Mouse (Mus musculus): ENCODE results near the gene Calhm2.

The Calhm2 gene

DNA sequence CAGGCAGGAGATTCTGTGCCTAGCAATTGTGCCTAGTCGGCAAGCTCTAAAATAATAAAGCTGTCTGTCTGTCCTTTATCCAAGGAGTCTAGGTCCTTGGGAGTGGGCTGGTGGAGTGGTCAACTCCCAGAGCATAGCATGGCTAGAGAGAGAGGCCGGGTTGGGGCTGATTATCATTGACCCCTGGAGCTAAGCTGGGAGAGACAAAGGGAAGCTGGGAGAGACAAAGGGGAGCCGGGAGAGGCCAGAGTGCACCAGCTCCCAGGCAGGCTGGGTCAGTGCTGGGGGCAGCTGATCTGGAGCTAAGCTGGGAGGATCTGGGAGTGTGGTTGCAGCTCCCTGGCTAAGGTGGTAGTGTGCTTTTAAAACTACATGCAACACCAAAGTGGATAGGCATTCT, 28.7 kb upstream of the Calhm2 start:
- ChIA-PET CTCF (interaction anchor here (0.5 to 3.9 kb wide), 11 partner anchors 8 to 174 kb away, joined by 3 to 15 read pairs (median 3); partner anchors contain the start of gene Neurl1a (in 1 of the 4)), POLR2A (interaction anchor here in 3 of 4 experiments (0.6 to 3.1 kb wide), 9 partner anchors 15 to 671 kb away, joined by 3 to 16 read pairs (median 4); partner anchors contain the start of gene Pcgf6 (in 1 of the 3))

- POLR2A ChIA-PET: interaction anchor here in 2 of 4 experiments (0.6 to 1.4 kb wide), 2 partner anchors 72 to 693 kb away, joined by 4 to 5 read pairs; partner anchors contain the start of genes Pdcd11 (in 1 of the 2) and Usmg5 (in 1 of the 2)
- CTCF ChIA-PET: interaction anchor here in 1 of 4 experiments (1.1 to 1.4 kb wide), 2 partner anchors 40 to 42 kb away, joined by 4 to 9 read pairs; no protein-coding TSS in a partner anchor
Observed at GRCm38 (mm10) chr19:47163176-47163744, 25.2 kb upstream of the Calhm2 start.

DNA sequence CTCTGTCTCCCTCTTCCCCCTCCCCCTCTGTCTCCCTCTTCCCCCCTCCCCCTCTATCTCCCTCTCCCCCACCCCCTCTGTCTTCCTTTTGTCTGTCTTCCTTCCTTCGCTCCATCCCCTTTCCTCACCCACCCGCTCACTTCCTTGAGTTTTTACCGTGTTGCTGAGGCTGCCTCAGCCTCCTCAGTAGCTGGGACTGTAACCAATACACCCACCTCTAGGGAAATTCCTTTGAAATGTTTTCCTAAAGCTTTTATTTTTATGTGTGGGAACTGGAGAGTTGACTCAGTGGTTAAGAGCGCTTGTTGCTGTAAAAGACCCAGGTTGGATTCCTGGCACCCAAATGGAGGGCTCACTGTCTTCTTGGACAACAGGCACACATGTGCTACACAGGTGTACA, 23.6 kb upstream of the Calhm2 start:
- POLR2A ChIA-PET: interaction anchor here in 2 of 4 experiments (0.7 to 1.3 kb wide), 2 partner anchors 10 to 24 kb away, joined by 3 read pairs; partner anchors contain the start of gene Calhm2 (in 1 of the 2)
- CTCF ChIA-PET: no interaction called here

DNA sequence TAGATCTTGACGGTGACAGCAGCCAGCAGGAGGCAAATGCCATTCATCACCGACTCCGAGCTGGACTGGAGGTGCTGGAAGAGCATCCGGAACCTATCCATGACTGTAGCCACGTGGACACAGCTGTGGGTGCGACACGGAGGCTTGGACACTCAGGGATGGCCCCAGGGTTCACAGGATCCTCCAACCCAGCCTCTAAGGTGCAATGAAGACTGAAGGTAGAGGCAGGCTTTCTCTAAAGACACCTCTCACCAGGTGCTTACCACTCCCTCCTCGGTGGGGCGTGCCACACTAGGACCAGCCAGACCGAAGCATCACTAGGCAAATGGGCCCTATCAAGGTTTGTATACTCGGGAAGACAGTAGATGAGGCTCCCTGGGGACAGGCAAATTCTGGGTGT, 19.6 kb upstream of the Calhm2 start, which contains the start of gene Calhm3:
TSS of gene Calhm3 (minus strand) at position 101 of the 400 bp plus-strand sequence.
- ChIA-PET POLR2A (interaction anchor here in 1 of 4 experiments (1.0 kb wide), 1 partner anchor 143 kb away, joined by 3 read pairs; the partner anchor contains the start of genes Ina and Nt5c2), CTCF (interaction anchor here in 1 of 4 experiments (1.0 kb wide), 1 partner anchor 25 kb away, joined by 3 read pairs; no protein-coding TSS in a partner anchor)

GRCm38 (mm10) chr19:47153767-47154166, 15.7 kb upstream of the Calhm2 start:
- ChIA-PET CTCF (interaction anchor here (0.6 to 1.1 kb wide), 4 partner anchors 19 to 1050 kb away, joined by 3 read pairs; no protein-coding TSS in a partner anchor), POLR2A (interaction anchor here in 1 of 4 experiments (0.8 to 5.9 kb wide), 2 partner anchors 10 to 15 kb away, joined by 3 to 62 read pairs; partner anchors contain the start of genes Calhm1 and Calhm2)

DNA sequence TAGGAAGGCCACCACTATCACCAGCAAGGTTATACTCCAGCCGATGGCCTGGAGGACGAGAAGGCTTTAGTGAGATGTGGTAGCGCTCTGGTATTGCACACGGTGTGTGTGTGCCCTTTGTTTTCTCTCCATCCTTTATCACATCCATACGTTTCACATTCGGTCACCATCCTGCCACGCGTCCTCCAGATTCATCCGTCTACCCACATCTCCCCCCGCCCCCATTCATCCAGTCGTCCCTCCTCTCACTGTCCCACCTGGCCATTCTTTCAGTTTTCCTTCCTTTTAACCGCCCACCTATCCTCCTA, 13.9 kb upstream of the Calhm2 start:
- ChIA-PET CTCF (interaction anchor here in 2 of 4 experiments (1.0 to 3.7 kb wide), 5 partner anchors 12 to 29 kb away, joined by 5 to 15 read pairs (median 8); no protein-coding TSS in a partner anchor), POLR2A (interaction anchor here (0.7 to 5.9 kb wide), 12 partner anchors 10 to 462 kb away, joined by 3 to 62 read pairs (median 3); partner anchors contain the start of genes Taf5 (in 2 of the 4), Borcs7 (in 1 of the 4), Calhm2 (in 1 of the 4) and Pdcd11 (in 1 of the 4))

GRCm38 (mm10) chr19:47151332-47152061, 13.4 kb upstream of the Calhm2 start:
- ChIA-PET CTCF (interaction anchor here in 3 of 4 experiments (0.6 to 3.7 kb wide), 8 partner anchors 12 to 644 kb away, joined by 3 to 15 read pairs (median 7); no protein-coding TSS in a partner anchor), POLR2A (interaction anchor here (0.7 to 5.9 kb wide), 15 partner anchors 8 to 461 kb away, joined by 3 to 62 read pairs (median 3); partner anchors contain the start of genes Taf5 (in 3 of the 4), Borcs7 (in 1 of the 4), Calhm1 (in 1 of the 4) and Calhm2 (in 1 of the 4))

- ChIA-PET CTCF (interaction anchor here (0.6 to 3.7 kb wide), 17 partner anchors 11 to 719 kb away, joined by 3 to 15 read pairs (median 4); partner anchors contain the start of genes Calhm2 (in 1 of the 4) and Neurl1a (in 1 of the 4)), POLR2A (interaction anchor here (0.6 to 5.9 kb wide), 26 partner anchors 9 to 596 kb away, joined by 3 to 62 read pairs (median 4); partner anchors contain the start of genes Neurl1a (in 2 of the 4), Taf5 (in 2 of the 4), Calhm2 (in 1 of the 4) and Pcgf6 (in 1 of the 4))
Observed at GRCm38 (mm10) chr19:47149854-47150253, 11.8 kb upstream of the Calhm2 start.

DNA sequence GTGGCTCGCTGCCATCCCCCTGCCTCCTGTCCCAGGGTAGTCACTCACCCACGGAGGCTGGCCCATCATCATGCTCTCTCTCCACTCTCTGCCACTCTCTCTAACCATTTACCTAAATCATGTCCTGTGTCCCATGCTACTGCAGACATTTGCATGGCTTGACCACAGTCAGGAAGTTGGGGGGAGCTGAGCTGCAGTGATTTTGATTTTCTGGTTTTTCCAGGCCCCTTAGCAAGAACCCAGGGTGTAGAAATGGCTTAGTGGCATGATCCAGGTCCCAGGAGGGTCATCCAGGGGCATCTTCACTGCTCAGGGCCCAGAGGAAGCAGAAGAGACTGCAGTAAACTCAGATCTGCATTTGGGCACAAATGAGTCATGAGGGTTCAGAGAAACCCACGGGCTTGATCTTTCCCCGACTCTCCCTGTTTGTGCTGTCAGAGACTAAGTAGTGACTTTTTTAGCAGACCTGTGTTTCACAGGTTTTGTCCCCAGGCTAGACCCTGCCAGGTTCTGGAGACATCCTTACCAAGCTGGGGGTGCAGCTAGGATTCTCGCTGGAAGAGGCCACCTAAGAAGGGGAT, 10.3 kb upstream of the Calhm2 start:
- POLR2A ChIA-PET: interaction anchor here in 2 of 4 experiments (0.8 to 5.9 kb wide), 7 partner anchors 9 to 81 kb away, joined by 3 to 62 read pairs (median 4); partner anchors contain the start of genes Calhm2 (in 1 of the 2), Pdcd11 (in 1 of the 2), Taf5 (in 1 of the 2) and Usmg5 (in 1 of the 2)
- CTCF ChIA-PET: interaction anchor here in 3 of 4 experiments (0.6 to 3.7 kb wide), 6 partner anchors 10 to 553 kb away, joined by 3 to 15 read pairs (median 6); partner anchors contain the start of gene Calhm2 (in 1 of the 3)

DNA sequence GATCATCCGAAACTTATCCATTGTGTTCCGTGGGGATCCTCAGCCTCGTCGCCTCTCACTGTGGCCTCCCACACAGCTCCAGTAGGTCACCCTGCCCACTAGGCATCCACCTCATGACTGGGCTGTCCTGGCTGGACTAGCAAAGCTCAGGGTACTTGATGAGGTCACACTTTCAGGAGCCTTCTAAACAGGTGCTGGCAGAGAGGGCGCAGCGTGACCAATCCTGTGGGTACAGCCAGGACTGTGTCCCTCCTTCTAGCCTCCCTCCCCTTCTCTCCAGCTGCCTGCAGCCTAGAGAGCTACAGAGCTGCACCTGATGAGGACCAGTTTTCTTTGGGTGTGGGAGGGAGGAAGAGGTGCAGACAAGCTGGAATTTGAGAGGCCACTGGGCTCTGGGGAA, 6.1 kb upstream of the Calhm2 start, which contains the start of gene Calhm1:
TSS of gene Calhm1 (minus strand) at position 101 of the 400 bp plus-strand sequence.
- ChIA-PET CTCF (interaction anchor here in 2 of 4 experiments (1.0 to 2.1 kb wide), 3 partner anchors 21 to 25 kb away, joined by 3 to 6 read pairs (median 6); no protein-coding TSS in a partner anchor), POLR2A (interaction anchor here in 2 of 4 experiments (0.7 to 1.5 kb wide), 5 partner anchors 7 to 77 kb away, joined by 3 to 7 read pairs (median 4); partner anchors contain the start of gene Taf5 (in 2 of the 2))

- CTCF ChIA-PET: interaction anchor here in 1 of 4 experiments (0.7 kb wide), 1 partner anchor 173 kb away, joined by 3 read pairs; no protein-coding TSS in a partner anchor
Observed at GRCm38 (mm10) chr19:47142438-47142837, 4.3 kb upstream of the Calhm2 start.

GRCm38 (mm10) chr19:47139611-47140010, 1.5 kb upstream of the Calhm2 start:
- POLR2A ChIA-PET: interaction anchor here in 2 of 4 experiments (0.8 to 5.5 kb wide), 13 partner anchors 7 to 124 kb away, joined by 3 to 62 read pairs (median 4); partner anchors contain the start of genes Taf5 (in 2 of the 2), Neurl1a (in 1 of the 2), Nt5c2 (in 1 of the 2) and Pcgf6 (in 1 of the 2)
- CTCF ChIA-PET: interaction anchor here (0.6 to 3.4 kb wide), 13 partner anchors 9 to 607 kb away, joined by 3 to 15 read pairs (median 5); no protein-coding TSS in a partner anchor

More at GRCm38 (mm10) chr19:47142438-47142837, 4.3 kb upstream of the Calhm2 start:
- POLR2A ChIA-PET: interaction anchor here in 1 of 4 experiments (1.1 kb wide), 1 partner anchor 11 kb away, joined by 3 read pairs; no protein-coding TSS in a partner anchor

DNA sequence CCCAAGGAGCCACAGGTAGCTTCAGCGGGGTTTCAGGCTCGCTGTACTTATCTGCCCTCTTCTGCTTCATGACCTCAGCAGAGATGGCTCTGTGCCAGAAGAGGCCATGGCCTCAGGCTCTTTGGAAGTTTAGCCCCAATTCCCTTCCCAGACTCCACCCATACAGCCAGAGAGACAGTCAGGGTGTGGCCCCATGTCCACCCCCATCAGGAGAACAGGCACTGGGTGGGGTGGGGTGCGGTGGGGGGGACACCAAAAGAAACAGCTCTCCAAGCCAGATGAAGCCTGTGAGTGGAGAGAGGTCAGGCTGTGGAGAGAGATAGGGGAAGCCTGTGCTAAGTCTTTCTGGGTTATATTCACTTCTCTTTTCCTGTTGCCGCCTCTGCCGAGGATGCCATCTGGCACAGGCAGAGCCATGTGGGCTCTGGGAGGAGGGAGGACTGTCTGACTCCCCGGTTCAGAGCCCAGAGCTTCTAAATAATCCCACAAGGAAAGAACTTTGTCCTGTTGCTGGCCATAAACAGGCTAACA, 978 bp downstream of the Calhm2 start:
- POLR2A ChIA-PET: interaction anchor here in 3 of 4 experiments (0.7 to 5.5 kb wide), 12 partner anchors 9 to 122 kb away, joined by 3 to 62 read pairs (median 4); partner anchors contain the start of genes Pdcd11 (in 2 of the 3), Usmg5 (in 2 of the 3), Ina (in 1 of the 3) and Nt5c2 (in 1 of the 3)
- CTCF ChIA-PET: interaction anchor here in 3 of 4 experiments (0.8 to 3.4 kb wide), 5 partner anchors 12 to 38 kb away, joined by 3 to 16 read pairs (median 13); no protein-coding TSS in a partner anchor

DNA sequence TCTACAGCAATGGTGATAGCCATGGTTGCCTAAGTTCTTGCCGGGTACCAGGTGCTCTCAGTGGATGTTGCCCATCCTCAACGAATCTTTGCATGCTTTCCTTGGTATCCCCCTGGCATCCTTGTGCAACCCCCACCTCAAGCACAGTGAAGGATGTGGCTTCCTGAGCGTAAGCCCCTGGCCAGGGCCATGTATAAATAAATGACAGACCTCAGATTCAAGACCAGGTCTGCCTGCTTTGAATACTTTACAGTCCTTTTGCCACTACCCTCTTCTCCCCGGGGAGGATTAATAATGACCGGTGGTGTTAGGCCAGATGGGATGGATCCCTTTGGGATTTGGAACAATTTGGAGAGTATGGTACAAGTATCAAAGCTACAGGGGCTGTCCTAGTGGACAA, 1.9 kb downstream of the Calhm2 start:
- ChIA-PET POLR2A (interaction anchor here in 2 of 4 experiments (0.9 to 3.5 kb wide), 6 partner anchors 10 to 121 kb away, joined by 3 to 14 read pairs (median 3); partner anchors contain the start of genes Ina (in 1 of the 2), Nt5c2 (in 1 of the 2) and Taf5 (in 1 of the 2)), CTCF (interaction anchor here in 2 of 4 experiments (1.6 to 2.8 kb wide), 2 partner anchors 32 kb away, joined by 3 to 16 read pairs; no protein-coding TSS in a partner anchor)

- POLR2A ChIA-PET: interaction anchor here in 2 of 4 experiments (0.9 to 3.5 kb wide), 16 partner anchors 8 to 120 kb away, joined by 3 to 14 read pairs (median 4); partner anchors contain the start of genes Calhm1 (in 1 of the 2), Ina (in 1 of the 2), Nt5c2 (in 1 of the 2) and Taf5 (in 1 of the 2)
- CTCF ChIA-PET: interaction anchor here in 3 of 4 experiments (0.6 to 2.8 kb wide), 10 partner anchors 11 to 239 kb away, joined by 3 to 16 read pairs (median 4); partner anchors contain the start of gene Neurl1a (in 1 of the 3)
Observed at GRCm38 (mm10) chr19:47135568-47135967, 2.5 kb downstream of the Calhm2 start.

DNA sequence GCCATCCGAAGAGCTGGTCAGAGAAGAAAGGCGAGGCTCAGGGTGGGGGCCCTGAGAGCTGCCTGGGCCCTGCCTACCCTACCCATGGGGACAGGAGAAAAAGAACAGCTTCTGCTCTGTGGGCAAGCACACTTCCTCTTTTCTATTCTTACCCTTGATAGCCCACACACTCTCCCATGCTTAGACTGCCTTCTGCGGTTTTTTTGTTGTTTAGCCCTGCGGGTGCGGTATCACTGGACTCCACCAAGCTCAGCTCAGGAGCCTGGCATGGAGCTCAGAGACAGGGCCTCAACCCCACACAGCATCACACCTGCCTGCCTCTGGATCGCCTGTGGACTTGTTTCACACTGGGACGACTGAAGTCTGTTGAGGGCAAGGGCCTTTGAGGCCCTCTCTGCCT, 4.9 kb downstream of the Calhm2 start:
- POLR2A ChIA-PET: interaction anchor here in 3 of 4 experiments (1.1 to 2.7 kb wide), 5 partner anchors 10 to 65 kb away, joined by 3 to 14 read pairs (median 5); partner anchors contain the start of gene Taf5 (in 1 of the 3)
- CTCF ChIA-PET: interaction anchor here in 2 of 4 experiments (0.8 to 2.3 kb wide), 6 partner anchors 9 to 36 kb away, joined by 3 to 10 read pairs (median 8); partner anchors contain the start of gene Calhm3 (in 1 of the 2)

All from embryonic stem cell, embryonic (primary cell).